Mouse (Mus musculus) spleen, adult 2 months (tissue): ENCODE measurements around the gene Kbtbd8. TPM values are rescaled to one million over a fixed set of nuclear protein-coding genes. Genes with fewer than 3 reads are reported as not detected.

Experiments used
- DNase-seq, 2 experiments: peaks; one replicate each; pipeline versions ENCODE4 v3.0.0 to v3.0.0-alpha.2; 2012 to 2021; ENCODE audit warnings: low spot score in 2 of 2, low read depth in 1 of 2
- H3K27ac ChIP-seq: fragments of 200-500 bp; 2 replicates; pipeline ENCODE4 v1.5.1; 2012; ENCODE audit warnings: low read length, inconsistent platforms; ENCODE audit not compliant: insufficient read depth
- H3K27me3 ChIP-seq: fragments of 200-500 bp; 2 replicates; pipeline ENCODE4 v1.6.1; 2012; ENCODE audit warnings: mild to moderate bottlenecking, moderate library complexity, low read length, inconsistent platforms; ENCODE audit not compliant: control insufficient read depth, insufficient read depth
- H3K36me3 ChIP-seq: fragments of 200-500 bp; 2 replicates; pipeline ENCODE4 v1.6.1; 2012; ENCODE audit warnings: mild to moderate bottlenecking, low read length, inconsistent platforms; ENCODE audit not compliant: control insufficient read depth, insufficient read depth
- H3K4me1 ChIP-seq: fragments of 200-500 bp; 2 replicates; pipeline ENCODE4 v1.6.1; 2011; ENCODE audit warnings: inconsistent platforms; ENCODE audit not compliant: control insufficient read depth, insufficient read depth, insufficient read length
- H3K4me3 ChIP-seq: fragments of 200-500 bp; 2 replicates; pipeline ENCODE4 v1.5.1; 2011; ENCODE audit warnings: mild to moderate bottlenecking, inconsistent platforms; ENCODE audit not compliant: insufficient read depth, insufficient read length; ENCODE audit errors: extremely low read depth
- CTCF ChIP-seq: fragments of 200-500 bp; IDR thresholded peaks from 2 replicates; pipeline ENCODE4 v1.5.1; 2011; ENCODE audit warnings: mild to moderate bottlenecking, inconsistent platforms; ENCODE audit not compliant: insufficient read depth, insufficient read length, insufficient replicate concordance; ENCODE audit errors: extremely low read depth
- POLR2A ChIP-seq: fragments of 200-500 bp; IDR thresholded peaks from 2 replicates; pipeline ENCODE4 v1.6.1; 2011; ENCODE audit warnings: low read depth, low read length, inconsistent platforms
- WGBS: fragments of 180-500 bp; shearing (Covaris S2); methylation state at CpG from one replicate; pipeline ENCODE4 v1.1.7; 2018; 5-methylcytosine and 5-hydroxymethylcytosine counted together
- polyA plus RNA-seq: library from polyadenylated mRNA; depleted of rRNA; stranded (reverse); fragments of >200 nt; gene quantifications from 2 replicates; pipeline ENCODE4 v1.2.3, GENCODE M21; 2012; rRNA removed

The Kbtbd8 gene
- polyA plus RNA-seq, 1 experiment: 0.34 TPM

- no peak for TF ChIP-seq POLR2A
- TF ChIP-seq CTCF: no peak
Observed at GRCm38 (mm10) chr6:95174311-95175143, 57.5 kb downstream of the Kbtbd8 start.

More at GRCm38 (mm10) chr6:95174311-95175143, 57.5 kb downstream of the Kbtbd8 start:
- no peaks in the 10 kb centered on the region for H3K27me3 ChIP-seq
- H3K4me3 ChIP-seq: no peak overlapping the region
- H3K4me1 ChIP-seq: no peaks in the 10 kb centered on the region
- no peak for DNase-seq
- no peak overlapping the region for H3K27ac ChIP-seq
- WGBS: 85% methylated on average over 9 of the region's 9 CpGs
- no peaks in the 10 kb centered on the region for H3K36me3 ChIP-seq

Other genes with a start within 250 kb of the Kbtbd8 start
- not detected in 2 replicates for gene Gm10234, start 204.9 kb downstream of the Kbtbd8 start, polyA plus RNA-seq